Mouse (Mus musculus): Measurements from ENCODE around the gene Scarb2. TPM values are rescaled to one million over a fixed set of nuclear protein-coding genes. Genes with fewer than 3 reads are reported as not detected.

Scarb2 gene
- polyA plus RNA-seq, 1 experiment from 2014 or later: 26.7 TPM

GRCm38 (mm10) chr5:92498661-92499060 is 8.0 kb downstream of the Scarb2 start:
- ATAC-seq: no peak
- Histone ChIP-seq H3K27me3 (ENCODE audit: control insufficient read depth, insufficient read depth, low read depth, low read length) (no peaks in the 10 kb centered on the region), H3K9me3 (replicated peaks; ENCODE audit: control insufficient read depth, low read length, poor library complexity, severe bottlenecking) (no peaks in the 10 kb centered on the region), H3K36me3 (ENCODE audit: control insufficient read depth, insufficient read depth, low read length) (no peaks in the 10 kb centered on the region), H3K4me3 (ENCODE audit: low read depth, low read length) (no peak overlapping the region), H3K27ac (ENCODE audit: low read length) (no peak overlapping the region), H3K4me2 (ENCODE audit: low read length) (no peak overlapping the region), H3K4me1 (ENCODE audit: control insufficient read depth, insufficient read depth, low read length) (peaks cover 30% of the 10 kb centered on the region), H3K9ac (ENCODE audit: low read depth, low read length) (no peak overlapping the region)
- WGBS: 24% methylated on average over 5 of the region's 5 CpGs

- Histone ChIP-seq H3K4me3 (ENCODE audit: low read depth, low read length) (no peak overlapping the region), H3K9me3 (replicated peaks; ENCODE audit: control insufficient read depth, low read length, poor library complexity, severe bottlenecking) (no peaks in the 10 kb centered on the region), H3K36me3 (ENCODE audit: control insufficient read depth, insufficient read depth, low read length) (no peaks in the 10 kb centered on the region), H3K27me3 (ENCODE audit: control insufficient read depth, insufficient read depth, low read depth, low read length) (no peaks in the 10 kb centered on the region), H3K4me1 (ENCODE audit: control insufficient read depth, insufficient read depth, low read length) (peaks cover 26% of the 10 kb centered on the region), H3K27ac (ENCODE audit: low read length) (no peak overlapping the region), H3K9ac (ENCODE audit: low read depth, low read length) (no peak overlapping the region), H3K4me2 (ENCODE audit: low read length) (no peak overlapping the region)
- ATAC-seq: no peak
- WGBS: 89% methylated on average over 3 of the region's 3 CpGs
Observed at GRCm38 (mm10) chr5:92498225-92498624, 8.4 kb downstream of the Scarb2 start.

- Histone ChIP-seq H3K4me2 (ENCODE audit: low read length) (no peak overlapping the region), H3K27me3 (ENCODE audit: control insufficient read depth, insufficient read depth, low read depth, low read length) (no peaks in the 10 kb centered on the region), H3K9ac (ENCODE audit: low read depth, low read length) (no peak overlapping the region), H3K4me3 (ENCODE audit: low read depth, low read length) (no peak overlapping the region), H3K9me3 (replicated peaks; ENCODE audit: control insufficient read depth, low read length, poor library complexity, severe bottlenecking) (no peaks in the 10 kb centered on the region), H3K27ac (ENCODE audit: low read length) (no peak overlapping the region), H3K36me3 (ENCODE audit: control insufficient read depth, insufficient read depth, low read length) (no peaks in the 10 kb centered on the region), H3K4me1 (ENCODE audit: control insufficient read depth, insufficient read depth, low read length) (peaks cover 17% of the 10 kb centered on the region)
- WGBS: 92% methylated on average over 7 of the region's 7 CpGs
- no peak for ATAC-seq
Observed at GRCm38 (mm10) chr5:92495771-92496409, 10.7 kb downstream of the Scarb2 start.

- Histone ChIP-seq H3K4me2 (ENCODE audit: low read length) (no peak overlapping the region), H3K27ac (ENCODE audit: low read length) (no peak overlapping the region), H3K9ac (ENCODE audit: low read depth, low read length) (no peak overlapping the region), H3K36me3 (ENCODE audit: control insufficient read depth, insufficient read depth, low read length) (no peaks in the 10 kb centered on the region), H3K4me1 (ENCODE audit: control insufficient read depth, insufficient read depth, low read length) (peaks cover 17% of the 10 kb centered on the region), H3K4me3 (ENCODE audit: low read depth, low read length) (no peak overlapping the region), H3K27me3 (ENCODE audit: control insufficient read depth, insufficient read depth, low read depth, low read length) (no peaks in the 10 kb centered on the region), H3K9me3 (replicated peaks; ENCODE audit: control insufficient read depth, low read length, poor library complexity, severe bottlenecking) (no peaks in the 10 kb centered on the region)
- 55% methylated on average over 4 of the region's 4 CpGs for WGBS
- no peak for ATAC-seq
Observed at GRCm38 (mm10) chr5:92495291-92495690, 11.3 kb downstream of the Scarb2 start.

GRCm38 (mm10) chr5:92493423-92493822 is 13.2 kb downstream of the Scarb2 start:
- Histone ChIP-seq H3K27me3 (ENCODE audit: control insufficient read depth, insufficient read depth, low read depth, low read length) (no peaks in the 10 kb centered on the region), H3K4me2 (ENCODE audit: low read length) (no peak overlapping the region), H3K9ac (ENCODE audit: low read depth, low read length) (no peak overlapping the region), H3K9me3 (replicated peaks; ENCODE audit: control insufficient read depth, low read length, poor library complexity, severe bottlenecking) (no peaks in the 10 kb centered on the region), H3K36me3 (ENCODE audit: control insufficient read depth, insufficient read depth, low read length) (no peaks in the 10 kb centered on the region), H3K27ac (ENCODE audit: low read length) (no peak overlapping the region), H3K4me3 (ENCODE audit: low read depth, low read length) (no peak overlapping the region), H3K4me1 (ENCODE audit: control insufficient read depth, insufficient read depth, low read length) (peaks cover 8% of the 10 kb centered on the region)
- no peak for ATAC-seq
- WGBS: 63% methylated on average over 7 of the region's 7 CpGs

- Histone ChIP-seq H3K4me3 (ENCODE audit: low read depth, low read length) (no peak overlapping the region), H3K36me3 (ENCODE audit: control insufficient read depth, insufficient read depth, low read length) (0 out of 2 replicates have a peak, but pooled peaks cover 5% of the 10 kb centered on the region), H3K9ac (ENCODE audit: low read depth, low read length) (no peak overlapping the region), H3K27ac (ENCODE audit: low read length) (no peak overlapping the region), H3K9me3 (replicated peaks; ENCODE audit: control insufficient read depth, low read length, poor library complexity, severe bottlenecking) (no peaks in the 10 kb centered on the region), H3K4me2 (ENCODE audit: low read length) (no peak overlapping the region), H3K4me1 (ENCODE audit: control insufficient read depth, insufficient read depth, low read length) (0 out of 2 replicates have a peak, but pooled peaks cover 2% of the 10 kb centered on the region), H3K27me3 (ENCODE audit: control insufficient read depth, insufficient read depth, low read depth, low read length) (no peaks in the 10 kb centered on the region)
- no peak for ATAC-seq
- 65% methylated on average over 4 of the region's 4 CpGs for WGBS
Observed at GRCm38 (mm10) chr5:92490779-92491178, 15.9 kb downstream of the Scarb2 start.

GRCm38 (mm10) chr5:92490304-92490703 is 16.3 kb downstream of the Scarb2 start:
- Histone ChIP-seq H3K4me1 (ENCODE audit: control insufficient read depth, insufficient read depth, low read length) (no peaks in the 10 kb centered on the region), H3K27me3 (ENCODE audit: control insufficient read depth, insufficient read depth, low read depth, low read length) (no peaks in the 10 kb centered on the region), H3K4me3 (ENCODE audit: low read depth, low read length) (no peak overlapping the region), H3K36me3 (ENCODE audit: control insufficient read depth, insufficient read depth, low read length) (0 out of 2 replicates have a peak, but pooled peaks cover 5% of the 10 kb centered on the region), H3K9ac (ENCODE audit: low read depth, low read length) (no peak overlapping the region), H3K27ac (ENCODE audit: low read length) (no peak overlapping the region), H3K4me2 (ENCODE audit: low read length) (no peak overlapping the region), H3K9me3 (replicated peaks; ENCODE audit: control insufficient read depth, low read length, poor library complexity, severe bottlenecking) (no peaks in the 10 kb centered on the region)
- 85% methylated on average over 3 of the region's 3 CpGs for WGBS
- no peak for ATAC-seq

- Histone ChIP-seq H3K4me3 (ENCODE audit: low read depth, low read length) (no peak overlapping the region), H3K9ac (ENCODE audit: low read depth, low read length) (no peak overlapping the region), H3K36me3 (ENCODE audit: control insufficient read depth, insufficient read depth, low read length) (peaks cover 9% of the 10 kb centered on the region), H3K4me1 (ENCODE audit: control insufficient read depth, insufficient read depth, low read length) (no peaks in the 10 kb centered on the region), H3K9me3 (replicated peaks; ENCODE audit: control insufficient read depth, low read length, poor library complexity, severe bottlenecking) (no peaks in the 10 kb centered on the region), H3K4me2 (ENCODE audit: low read length) (no peak overlapping the region), H3K27ac (ENCODE audit: low read length) (no peak overlapping the region), H3K27me3 (ENCODE audit: control insufficient read depth, insufficient read depth, low read depth, low read length) (no peaks in the 10 kb centered on the region)
- WGBS: 67% methylated on average over 4 of the region's 4 CpGs
- ATAC-seq: no peak
Observed at GRCm38 (mm10) chr5:92489503-92489902, 17.1 kb downstream of the Scarb2 start.

GRCm38 (mm10) chr5:92488961-92489360 is 17.7 kb downstream of the Scarb2 start:
- no peak overlapping the region for H3K4me3 ChIP-seq (ENCODE audit: low read depth, low read length)
- H3K27ac ChIP-seq (ENCODE audit: low read length): no peak overlapping the region
- H3K27me3 ChIP-seq (ENCODE audit: control insufficient read depth, insufficient read depth, low read depth, low read length): no peaks in the 10 kb centered on the region
- H3K9ac ChIP-seq (ENCODE audit: low read depth, low read length): no peak overlapping the region
- WGBS: 72% methylated on average over 7 of the region's 7 CpGs
- no peaks in the 10 kb centered on the region for H3K4me1 ChIP-seq (ENCODE audit: control insufficient read depth, insufficient read depth, low read length)
- peaks cover 14% of the 10 kb centered on the region for H3K36me3 ChIP-seq (ENCODE audit: control insufficient read depth, insufficient read depth, low read length)
- H3K9me3 ChIP-seq (replicated peaks; ENCODE audit: control insufficient read depth, low read length, poor library complexity, severe bottlenecking): no peaks in the 10 kb centered on the region
- ATAC-seq: no peak
- H3K4me2 ChIP-seq (ENCODE audit: low read length): no peak overlapping the region
